Mouse (Mus musculus) skeletal muscle tissue, postnatal 0 days (tissue): ENCODE data around the gene Cfap97d1. TPM values are rescaled to one million over a fixed set of nuclear protein-coding genes. Genes with fewer than 3 reads are reported as not detected.

Source experiments
- polyA plus RNA-seq: library from polyadenylated mRNA; unstranded; fragments of >200 nt; fragmentation: Nextera tagmentation; extraction: Ambion mirVana; gene quantifications from 2 replicates; pipeline ENCODE4 v1.2.1, GENCODE M21; 2015

Gene Cfap97d1
- not detected in 2 replicates for polyA plus RNA-seq

DNA sequence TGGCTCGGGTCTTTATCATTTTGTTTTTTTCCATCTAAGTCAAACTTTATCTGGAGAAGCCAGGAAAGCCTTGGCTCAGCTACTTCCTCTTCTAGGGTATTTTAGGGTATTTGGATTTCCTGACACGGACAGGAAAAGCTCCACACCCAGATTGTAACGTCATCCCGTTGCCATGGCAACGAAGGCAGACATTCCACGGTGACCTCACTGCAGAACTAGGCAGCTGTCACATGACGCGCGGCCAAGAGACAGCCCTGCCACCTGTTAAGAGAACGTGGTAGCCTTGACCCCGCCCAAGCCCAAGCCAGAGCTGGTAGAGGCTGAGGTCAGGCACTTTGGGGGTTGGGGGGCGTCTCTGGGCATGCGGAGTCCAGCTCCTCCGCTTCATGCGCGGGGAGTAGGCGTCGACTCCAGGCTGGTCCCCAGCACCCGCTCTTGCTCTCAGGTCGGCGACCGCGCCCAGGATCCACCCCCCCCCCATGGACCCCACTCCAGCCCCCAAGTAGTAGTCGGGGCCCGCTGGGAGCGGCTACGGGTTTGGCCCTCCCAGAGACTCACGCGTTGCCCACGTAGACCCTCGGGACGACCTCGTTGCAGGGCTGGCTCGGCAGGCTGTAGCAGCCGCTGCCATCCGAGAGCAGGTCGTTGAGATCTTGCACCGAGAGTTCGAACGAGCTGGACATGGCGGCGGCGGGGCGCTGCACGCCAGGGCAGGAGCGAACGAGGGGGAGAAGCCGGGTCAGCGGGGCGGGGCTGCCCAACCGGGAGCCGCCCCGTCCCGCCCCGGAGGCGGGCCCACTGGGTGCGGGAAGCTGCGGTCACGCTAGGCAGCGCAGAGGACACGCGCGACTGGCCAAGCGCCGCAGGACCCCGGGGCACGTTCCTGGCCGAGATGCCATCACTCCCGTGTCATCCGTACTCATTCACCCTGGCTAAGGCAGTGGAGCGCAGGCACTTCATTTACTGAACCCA, at the start of gene Cfap97d1:
Cfap97d1 (plus strand) TSS at position 226 of the 972 bp plus-strand sequence.

DNA sequence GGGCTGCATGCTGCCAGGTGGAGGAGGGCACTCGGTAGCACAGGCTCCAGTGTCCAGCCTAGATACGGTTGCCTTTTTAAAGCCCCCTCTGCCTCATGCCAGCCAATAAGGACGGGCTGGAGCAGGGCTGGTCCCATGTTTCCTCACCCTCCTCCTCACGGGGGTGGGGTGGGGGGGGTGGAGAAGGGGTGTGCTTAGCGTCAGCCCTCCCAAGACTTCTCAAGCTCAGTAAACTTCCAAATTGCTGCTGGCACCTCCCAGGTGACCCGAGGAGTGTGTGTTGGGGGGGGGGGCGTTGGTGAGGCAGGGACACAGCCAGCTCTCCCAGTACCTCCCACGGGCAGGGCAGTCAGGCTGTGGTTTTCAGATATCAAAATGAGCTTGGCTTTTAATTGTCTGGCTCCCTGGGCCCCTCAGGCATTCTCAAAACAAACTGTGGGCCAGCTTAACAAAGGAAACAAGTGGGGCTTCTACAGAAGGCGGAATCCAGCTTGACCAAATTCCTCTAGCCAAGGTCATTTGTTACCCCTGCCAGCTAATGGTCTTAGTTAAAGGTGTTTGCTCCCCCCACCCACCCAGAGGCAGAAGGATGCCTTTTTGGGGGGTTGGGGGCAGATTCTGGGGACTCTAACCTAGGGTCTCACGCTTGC, 17.0 kb upstream of the Cfap97d1 start, which contains the start of gene Sost:
Sost (minus strand) TSS at position 51 of the 650 bp plus-strand sequence.

DNA sequence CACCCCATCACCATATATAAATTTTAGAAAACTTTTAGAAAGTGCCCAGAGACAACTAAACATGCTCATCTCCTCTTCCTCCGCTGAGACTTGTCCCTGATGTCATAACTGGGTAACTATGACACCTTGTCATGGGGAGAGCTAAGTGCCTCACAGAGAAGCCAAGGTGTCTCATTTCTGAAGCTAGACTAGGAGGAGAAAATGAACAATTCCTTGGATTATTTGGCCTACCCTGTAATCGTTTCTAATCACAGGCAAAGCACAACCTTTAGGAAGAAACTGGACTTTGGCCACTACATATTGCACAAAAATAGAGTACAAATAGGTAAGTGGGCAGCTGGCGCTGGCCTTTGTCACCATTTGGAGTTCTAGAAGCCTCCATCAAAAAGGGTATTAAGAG, 2.8 kb downstream of the Cfap97d1 start, which contains the start of gene Dusp3:
Dusp3 (minus strand) TSS at position 101 of the 400 bp plus-strand sequence.

DNA sequence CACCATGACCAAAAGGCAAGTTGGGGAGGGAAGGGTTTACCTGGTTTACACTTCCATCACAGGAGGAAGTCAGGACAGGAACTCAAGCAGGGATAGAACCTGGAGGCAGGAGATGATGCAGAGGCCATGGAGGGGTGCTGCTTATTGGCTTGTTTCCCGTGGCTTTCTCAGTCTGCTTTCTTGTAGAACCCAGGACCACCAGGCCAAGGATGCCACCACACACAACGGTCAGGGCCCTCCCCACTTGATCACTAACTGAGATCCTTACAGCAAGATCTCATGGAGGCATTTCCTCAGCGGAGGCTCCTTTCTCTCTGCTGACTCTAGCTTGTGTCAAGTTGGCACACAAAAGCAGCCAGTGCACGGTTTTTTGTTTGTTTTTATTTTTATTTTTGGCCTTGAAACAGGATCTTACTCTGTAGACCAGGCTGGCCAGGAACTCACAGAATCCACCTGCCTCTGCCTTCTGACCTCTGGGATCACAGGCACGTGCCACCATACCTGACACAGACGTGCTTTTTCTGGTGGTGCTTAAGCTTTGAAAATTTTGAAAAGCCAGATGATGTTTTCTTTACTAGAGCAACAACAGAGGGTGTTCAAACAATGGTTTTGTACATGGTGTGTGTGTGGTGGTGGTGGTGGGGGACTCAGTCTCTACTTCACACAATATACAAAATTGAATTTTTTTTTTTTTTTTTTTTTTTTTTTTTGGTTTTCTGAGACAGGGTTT, 44.2 kb downstream of the Cfap97d1 start, which contains the start of gene Mpp3:
Mpp3 (minus strand) TSS at position 375 of the 730 bp plus-strand sequence.

DNA sequence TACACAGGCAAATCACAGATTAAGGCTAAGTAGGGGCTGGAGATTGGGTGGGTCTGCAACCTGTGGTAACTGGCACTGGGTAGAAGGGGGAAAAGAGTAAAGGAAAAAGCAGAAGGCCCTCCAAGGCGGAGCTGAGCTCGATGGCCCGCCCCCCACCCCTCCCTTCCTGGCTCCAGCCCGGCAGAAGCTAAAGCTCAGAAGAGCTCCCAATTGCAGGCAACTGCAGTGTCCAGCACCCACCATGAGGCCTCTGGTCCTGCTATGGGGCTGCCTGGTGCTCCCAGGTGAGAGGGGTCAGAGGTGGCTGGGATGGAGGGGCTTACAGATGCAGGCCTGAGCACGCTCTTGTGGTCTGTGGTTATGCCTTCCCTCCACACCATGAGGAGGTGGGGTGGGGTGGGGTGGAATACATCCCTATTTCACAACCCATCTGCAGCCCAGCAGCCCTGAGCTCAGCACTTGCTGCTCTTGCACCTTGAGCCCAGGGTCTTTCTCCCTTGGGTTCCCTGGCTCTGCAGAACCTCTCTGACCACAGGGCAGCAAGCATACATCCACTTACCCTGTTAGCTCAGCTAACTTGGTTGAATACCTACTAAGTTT, 57.4 kb downstream of the Cfap97d1 start, which contains the start of gene Cd300lg:
Cd300lg (plus strand) TSS at position 160 of the 600 bp plus-strand sequence.

Other genes starting within 250 kb of the Cfap97d1 start
- 8.8 and 10.0 TPM in 2 replicates for gene Etv4, start 198.9 kb upstream of the Cfap97d1 start, polyA plus RNA-seq
- gene Meox1, start 89.9 kb upstream of the Cfap97d1 start, polyA plus RNA-seq, result 8.4 and 9.2 TPM in 2 replicates
- 0.09 TPM in 1 of 2 replicates, not detected in the other for gene Sost, start 17.3 kb upstream of the Cfap97d1 start, polyA plus RNA-seq
- gene Dusp3, start 2.7 kb downstream of the Cfap97d1 start, polyA plus RNA-seq, result 88.1 and 96.2 TPM in 2 replicates
- gene Mpp3, start 44.2 kb downstream of the Cfap97d1 start, polyA plus RNA-seq, result 19.7 and 22.6 TPM in 2 replicates
- gene Cd300lg, start 57.2 kb downstream of the Cfap97d1 start, polyA plus RNA-seq, result 13.1 and 19.0 TPM in 2 replicates
- 0.85 and 0.99 TPM in 2 replicates for gene Mpp2, start 104.2 kb downstream of the Cfap97d1 start, polyA plus RNA-seq
- gene Ppy, start 117.0 kb downstream of the Cfap97d1 start, polyA plus RNA-seq, result not detected in 2 replicates
- gene Pyy, start 123.6 kb downstream of the Cfap97d1 start, polyA plus RNA-seq, result not detected in 2 replicates
- not detected in 2 replicates for gene Nags, start 161.2 kb downstream of the Cfap97d1 start, polyA plus RNA-seq
- gene Tmem101, start 172.1 kb downstream of the Cfap97d1 start, polyA plus RNA-seq, result 17.9 and 19.3 TPM in 2 replicates
- gene Lsm12, start 201.0 kb downstream of the Cfap97d1 start, polyA plus RNA-seq, result 91.9 and 96.3 TPM in 2 replicates
- gene G6pc3, start 205.3 kb downstream of the Cfap97d1 start, polyA plus RNA-seq, result 13.2 and 16.3 TPM in 2 replicates
- gene Hdac5, start 245.9 kb downstream of the Cfap97d1 start, polyA plus RNA-seq, result 51.9 and 58.9 TPM in 2 replicates